Mouse (Mus musculus): ENCODE results near the gene Crip1. TPM values are rescaled to one million over a fixed set of nuclear protein-coding genes. Genes with fewer than 3 reads are reported as not detected.

The Crip1 gene
- polyA plus RNA-seq, 1 experiment from 2014 or later: 360 TPM

DNA sequence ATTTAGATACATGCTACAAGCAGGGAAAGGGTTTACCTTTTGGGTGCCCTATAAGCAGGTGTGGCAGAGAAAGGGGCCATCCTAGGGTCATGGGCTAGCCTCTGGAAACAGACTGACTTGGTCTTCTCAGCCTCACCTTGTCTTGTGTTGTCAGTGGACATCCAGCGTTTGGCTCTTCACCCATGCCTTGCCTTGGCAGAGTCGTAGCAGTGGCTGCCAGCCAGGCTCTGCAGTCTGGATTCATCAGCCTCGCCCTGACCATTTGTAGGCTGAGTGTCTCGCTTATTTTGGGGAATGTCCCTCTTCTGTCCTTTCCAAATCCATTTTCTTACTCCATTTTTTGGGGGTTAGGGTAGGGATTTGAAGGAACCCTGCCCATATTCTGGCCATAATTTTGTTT, 55.2 kb downstream of the Crip1 start:
- whole genome bisulfite sequencing: 91% methylated on average over 4 of the region's 4 CpGs
- no peak overlapping the region for H3K4me2 ChIP-seq (ENCODE audit: low read depth, low read length)
- H3K36me3 ChIP-seq (ENCODE audit: control insufficient read depth, insufficient read depth, low read length): no peaks in the 10 kb centered on the region
- H3K9me3 ChIP-seq (replicated peaks; ENCODE audit: control insufficient read depth, low read length): no peaks in the 10 kb centered on the region
- no peak for ATAC-seq (ENCODE audit: insufficient read depth, low FRiP score)
- no peak overlapping the region for H3K4me3 ChIP-seq (replicated peaks; ENCODE audit: low read length)
- H3K9ac ChIP-seq (ENCODE audit: low read length): no peak overlapping the region
- no peak overlapping the region for H3K27ac ChIP-seq (ENCODE audit: low read length)
- no peaks in the 10 kb centered on the region for H3K4me1 ChIP-seq (ENCODE audit: control insufficient read depth, insufficient read depth, low read length)
- H3K27me3 ChIP-seq (ENCODE audit: control insufficient read depth, insufficient read depth, low read length): no peaks in the 10 kb centered on the region

GRCm38 (mm10) chr12:113202008-113202407, 55.9 kb downstream of the Crip1 start:
- no peak overlapping the region for H3K9ac ChIP-seq (ENCODE audit: low read length)
- no peak overlapping the region for H3K27ac ChIP-seq (ENCODE audit: low read length)
- H3K4me1 ChIP-seq (ENCODE audit: control insufficient read depth, insufficient read depth, low read length): no peaks in the 10 kb centered on the region
- H3K4me3 ChIP-seq (replicated peaks; ENCODE audit: low read length): no peak overlapping the region
- no peaks in the 10 kb centered on the region for H3K36me3 ChIP-seq (ENCODE audit: control insufficient read depth, insufficient read depth, low read length)
- no peaks in the 10 kb centered on the region for H3K9me3 ChIP-seq (replicated peaks; ENCODE audit: control insufficient read depth, low read length)
- no peak for ATAC-seq (ENCODE audit: insufficient read depth, low FRiP score)
- no peak overlapping the region for H3K4me2 ChIP-seq (ENCODE audit: low read depth, low read length)
- no peaks in the 10 kb centered on the region for H3K27me3 ChIP-seq (ENCODE audit: control insufficient read depth, insufficient read depth, low read length)

Other genes with a start within 250 kb of the Crip1 start
- 5.1 and 6.4 TPM in 2 replicates for gene Jag2, start 216.5 kb upstream of the Crip1 start, polyA plus RNA-seq (2015; fragmentation: Nextera tagmentation; extraction: Ambion mirVana)
- 80.2 and 81.9 TPM in 2 replicates for gene Nudt14, start 204.2 kb upstream of the Crip1 start, polyA plus RNA-seq (2015; fragmentation: Nextera tagmentation; extraction: Ambion mirVana)
- 16.2 and 20.6 TPM in 2 replicates for gene Btbd6, start 169.8 kb upstream of the Crip1 start, polyA plus RNA-seq (2015; fragmentation: Nextera tagmentation; extraction: Ambion mirVana)
- gene Brf1, start 145.6 kb upstream of the Crip1 start, polyA plus RNA-seq (2015; fragmentation: Nextera tagmentation; extraction: Ambion mirVana): 50.3 and 53.9 TPM in 2 replicates
- gene Pacs2, start 131.8 kb upstream of the Crip1 start, polyA plus RNA-seq (2015; fragmentation: Nextera tagmentation; extraction: Ambion mirVana): 9.7 and 11.2 TPM in 2 replicates
- gene Tex22, start 71.8 kb upstream of the Crip1 start, polyA plus RNA-seq (2015; fragmentation: Nextera tagmentation; extraction: Ambion mirVana): not detected in 2 replicates
- 8.9 and 10.8 TPM in 2 replicates for gene Mta1, start 48.0 kb upstream of the Crip1 start, polyA plus RNA-seq (2015; fragmentation: Nextera tagmentation; extraction: Ambion mirVana)
- 140 and 142 TPM in 2 replicates for gene Crip2, start 6.1 kb upstream of the Crip1 start, polyA plus RNA-seq (2015; fragmentation: Nextera tagmentation; extraction: Ambion mirVana)
- 24.0 and 24.3 TPM in 2 replicates for gene Tedc1, start 10.1 kb downstream of the Crip1 start, polyA plus RNA-seq (2015; fragmentation: Nextera tagmentation; extraction: Ambion mirVana)
- gene Tmem121, start 39.6 kb downstream of the Crip1 start, polyA plus RNA-seq (2015; fragmentation: Nextera tagmentation; extraction: Ambion mirVana): 4.6 and 6.5 TPM in 2 replicates